Mouse (Mus musculus): Measurements from ENCODE around the gene Rab36. TPM values are rescaled to one million over a fixed set of nuclear protein-coding genes. Genes with fewer than 3 reads are reported as not detected.

The Rab36 gene
- total RNA-seq, 2 experiments from 2014 or later, result 0.46 to 0.54 TPM

DNA sequence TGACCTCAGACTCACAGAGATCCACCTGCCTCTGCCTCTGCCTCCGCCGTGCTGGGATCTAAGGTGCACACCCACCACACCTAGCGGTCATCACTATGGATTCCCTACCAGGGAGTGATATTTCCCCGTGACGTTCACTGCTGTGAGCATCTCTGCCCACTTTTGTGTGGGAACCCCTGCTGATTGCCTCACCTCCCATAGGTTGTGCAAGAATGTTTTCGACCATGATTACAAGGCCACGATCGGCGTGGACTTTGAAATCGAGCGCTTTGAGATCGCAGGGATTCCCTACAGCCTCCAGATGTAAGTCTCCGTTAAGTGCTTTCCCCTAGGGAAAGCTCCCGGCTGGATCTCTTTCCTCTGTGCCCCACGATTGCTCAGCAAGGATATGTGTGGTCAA, 9.0 kb downstream of the Rab36 start:
- no peak for DNase-seq

DNA sequence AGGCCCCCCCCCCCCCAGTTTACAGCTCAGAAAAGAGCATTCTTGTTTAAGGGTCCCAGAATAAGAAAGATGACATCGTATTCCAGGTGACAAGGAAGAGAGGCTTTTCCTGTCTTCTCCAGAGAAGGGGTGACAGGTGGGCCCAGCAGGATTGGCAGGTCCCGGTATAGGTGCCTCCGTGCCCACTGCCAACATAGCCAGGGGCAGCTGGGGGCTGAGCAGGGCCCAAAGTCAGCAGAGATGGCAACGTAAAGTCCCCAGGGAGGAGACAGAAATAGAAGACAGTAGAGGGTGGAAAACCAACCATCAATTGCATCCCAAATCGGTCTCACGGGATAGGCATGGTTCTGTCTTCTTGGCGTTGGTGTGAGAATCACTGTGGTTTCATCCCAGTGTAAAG, 11.9 kb downstream of the Rab36 start:
- DNase-seq, result no peak

DNA sequence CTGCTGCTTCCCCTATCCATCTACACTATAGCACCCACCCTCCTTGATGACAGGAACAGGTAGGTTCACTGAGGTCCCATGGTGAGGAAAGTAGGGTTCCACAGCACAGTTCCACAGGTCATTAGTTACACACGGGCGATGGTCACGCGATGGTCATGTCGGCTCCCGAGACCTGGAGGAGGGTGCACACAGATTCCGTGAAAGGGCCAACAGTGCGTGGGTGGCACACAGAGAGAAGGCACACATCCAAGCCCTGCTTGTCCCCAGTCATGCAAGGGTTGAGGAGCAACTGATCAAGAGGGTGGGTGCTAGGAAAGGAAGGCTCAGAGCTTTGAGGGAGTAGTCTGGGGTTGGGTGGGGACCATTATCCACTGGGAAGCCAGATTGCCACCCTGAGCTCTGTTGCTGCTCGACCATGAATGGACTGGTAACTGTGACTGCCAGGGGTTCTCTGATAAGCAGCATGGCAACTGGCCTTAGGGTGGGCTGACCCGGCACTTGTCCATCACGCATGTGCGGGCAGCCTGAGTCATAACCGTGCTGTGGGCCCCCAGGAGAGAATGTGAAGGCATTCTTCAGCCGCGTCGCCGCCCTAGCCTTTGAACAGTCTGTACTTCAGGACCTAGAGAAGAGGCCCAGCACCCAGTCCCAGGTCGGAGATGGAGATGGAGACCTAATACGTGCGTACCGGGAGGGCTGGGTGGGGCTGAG, 14.7 kb downstream of the Rab36 start:
- no peak for DNase-seq

DNA sequence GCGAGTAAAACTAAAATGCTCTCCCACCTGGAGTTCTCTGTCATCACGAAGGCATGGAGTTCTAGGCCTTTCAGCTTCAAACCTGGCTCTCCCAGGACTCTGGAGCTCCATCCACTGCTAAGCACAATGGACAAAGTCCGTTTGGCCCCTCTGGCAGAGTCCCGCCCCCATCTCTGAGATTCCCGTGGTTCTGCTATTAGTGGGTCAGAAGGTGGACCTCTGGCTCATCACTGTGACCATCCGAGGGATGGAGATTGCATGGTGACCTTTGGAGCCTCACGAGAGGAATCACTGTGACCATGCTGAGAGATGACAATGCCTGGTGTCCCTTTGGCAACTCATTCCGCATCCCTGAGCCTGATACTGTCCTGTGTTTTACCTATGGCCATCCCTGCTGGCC, 16.0 kb downstream of the Rab36 start:
- DNase-seq, result no peak

DNA sequence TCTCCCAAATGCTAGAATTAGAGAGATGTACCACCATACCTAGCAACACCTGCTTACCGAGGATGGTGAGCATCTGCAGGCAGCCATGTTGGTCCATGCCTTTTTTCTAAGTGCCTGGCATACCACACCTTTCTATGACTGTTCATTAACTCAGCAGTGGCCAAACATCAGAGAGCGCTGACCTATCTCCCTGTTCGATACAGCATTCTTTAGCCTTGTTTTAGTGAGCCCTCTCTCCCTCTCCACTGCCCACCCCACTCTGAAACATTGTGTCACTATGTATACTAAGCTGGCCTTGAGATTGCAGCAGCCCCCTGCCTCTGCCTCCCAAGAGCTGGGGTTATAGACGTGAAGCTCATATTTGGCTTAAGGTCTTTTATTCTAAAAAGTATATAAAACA, 16.8 kb downstream of the Rab36 start:
- DNase-seq, result no peak

DNA sequence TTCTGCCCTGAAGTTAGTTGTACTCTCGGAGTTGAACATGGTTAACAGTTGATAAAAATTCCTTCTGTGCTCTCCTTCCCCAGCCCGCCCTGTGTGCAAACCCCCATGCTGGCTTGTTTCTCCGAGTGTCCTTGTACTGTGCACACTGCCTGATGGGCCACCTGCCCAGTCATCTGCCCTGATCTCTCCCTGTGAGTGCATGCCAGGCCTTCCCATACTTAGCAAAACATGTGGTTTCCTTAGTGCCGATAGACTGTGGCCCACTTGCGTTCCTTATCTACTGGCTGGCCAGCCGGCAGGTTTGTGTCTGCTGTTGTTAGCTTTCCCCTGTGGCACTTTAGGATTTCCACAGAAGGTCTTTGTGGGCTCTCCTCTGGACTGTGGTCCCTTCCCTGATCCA, 17.3 kb downstream of the Rab36 start:
- DNase-seq, result no peak

DNA sequence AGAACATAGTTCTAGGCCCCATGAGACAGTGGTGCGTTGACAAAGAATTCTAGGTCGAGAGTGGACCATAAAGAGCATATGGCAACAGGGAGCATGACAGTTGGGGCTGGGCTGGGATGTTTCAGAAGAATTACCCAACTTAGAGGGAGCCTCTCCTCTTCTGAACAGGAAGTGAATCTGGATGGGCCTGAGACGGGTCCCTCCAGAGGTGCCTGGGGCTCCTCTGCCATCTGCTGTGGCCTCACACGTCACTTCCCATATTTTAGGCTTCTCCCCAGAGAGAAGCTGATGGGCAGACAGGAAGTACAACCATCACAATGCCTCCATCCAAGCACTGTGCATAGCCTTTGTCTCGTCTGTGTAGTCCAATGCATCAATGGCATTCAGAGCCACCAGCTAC, 18.8 kb downstream of the Rab36 start:
- no peak for DNase-seq

DNA sequence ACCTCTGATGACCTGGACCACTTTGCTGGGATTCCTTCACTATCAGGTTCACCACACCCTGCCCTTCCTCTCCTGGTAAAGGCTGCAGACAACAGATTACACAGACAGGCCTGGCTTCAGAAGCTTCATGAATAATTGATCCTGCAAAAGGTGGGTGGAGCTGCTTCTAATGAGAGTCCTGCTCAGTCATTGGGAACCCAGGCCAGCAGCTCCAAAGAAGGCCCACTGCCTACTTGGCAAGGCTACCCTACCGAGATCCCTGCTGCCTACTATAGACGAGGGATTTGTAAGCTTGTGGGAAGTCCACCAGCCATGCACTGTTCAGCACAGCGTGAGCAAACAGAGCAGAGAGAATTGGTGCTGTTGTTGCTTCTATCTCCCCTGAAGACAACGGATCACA, 19.4 kb downstream of the Rab36 start:
- no peak for DNase-seq

DNA sequence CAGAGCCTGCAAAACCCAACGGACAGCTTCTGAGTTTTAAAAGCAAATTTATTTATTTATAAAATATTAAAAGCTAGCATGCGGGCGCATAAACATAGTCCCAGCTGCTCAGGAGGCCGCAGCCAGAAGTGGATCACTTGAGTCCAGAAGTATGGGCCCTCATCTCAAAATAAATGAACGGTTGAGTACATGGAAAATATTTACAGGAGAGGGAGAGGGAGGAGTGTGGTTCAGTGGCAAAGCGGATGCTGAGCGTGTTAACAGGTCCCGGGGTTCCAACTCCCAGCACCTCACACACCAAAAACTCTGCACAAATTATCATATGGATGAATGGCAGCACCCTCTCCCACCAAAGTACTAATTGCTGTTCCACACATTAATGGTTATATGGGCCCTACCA, 21.5 kb downstream of the Rab36 start:
- no peak for DNase-seq

DNA sequence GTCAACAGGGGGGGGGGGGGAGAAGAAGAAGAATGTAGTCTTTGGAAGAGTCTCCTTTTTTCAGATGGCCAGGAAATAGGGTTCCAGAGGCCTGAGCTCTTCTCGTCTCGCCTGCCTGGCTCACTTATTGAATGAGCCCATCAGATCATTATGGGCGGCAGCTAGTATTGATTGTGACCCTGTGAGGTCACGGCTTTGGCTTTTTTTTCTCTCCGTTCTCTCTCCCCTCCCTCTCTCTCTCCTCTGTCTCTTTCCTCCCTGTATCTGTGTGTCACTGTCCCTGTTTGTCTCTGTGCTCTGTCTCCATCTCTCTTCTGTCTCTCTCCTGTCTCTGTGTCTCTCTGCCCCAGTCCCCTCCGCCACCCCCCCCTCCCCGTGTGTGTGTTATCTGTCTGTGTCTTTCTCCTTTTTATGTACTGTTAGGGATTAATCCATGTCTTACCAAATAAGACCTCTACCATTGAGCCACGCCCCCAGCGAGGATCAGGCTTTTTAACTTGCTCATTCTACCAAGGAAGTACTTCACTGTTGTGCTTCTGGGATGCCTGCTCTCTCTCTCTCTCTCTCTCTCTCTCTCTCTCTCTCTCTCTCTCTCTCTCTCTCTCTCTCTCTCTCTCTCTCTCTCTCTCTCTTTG, 22.0 kb downstream of the Rab36 start:
- DNase-seq, result no peak

DNA sequence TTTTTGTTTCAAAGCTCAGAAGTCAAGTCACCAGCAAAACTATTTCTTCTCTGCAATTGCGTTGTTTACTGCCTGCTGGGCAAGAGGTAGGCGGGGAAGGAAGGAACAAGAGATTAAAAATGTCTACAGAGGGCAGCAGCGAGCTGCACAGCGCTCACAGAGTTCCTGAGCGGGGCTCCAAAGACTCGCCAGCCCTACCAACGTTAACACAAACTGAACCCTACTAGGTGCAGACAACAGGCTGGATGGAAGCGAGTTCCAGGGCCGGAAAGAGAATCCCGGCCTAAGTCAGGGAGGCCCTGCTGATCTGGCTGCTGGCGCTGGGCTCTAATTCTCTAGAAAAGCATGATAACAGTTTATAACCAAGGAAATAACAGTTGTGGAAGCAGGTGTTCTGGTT, 22.5 kb downstream of the Rab36 start:
- peak; percentile 64 for DNase-seq

DNA sequence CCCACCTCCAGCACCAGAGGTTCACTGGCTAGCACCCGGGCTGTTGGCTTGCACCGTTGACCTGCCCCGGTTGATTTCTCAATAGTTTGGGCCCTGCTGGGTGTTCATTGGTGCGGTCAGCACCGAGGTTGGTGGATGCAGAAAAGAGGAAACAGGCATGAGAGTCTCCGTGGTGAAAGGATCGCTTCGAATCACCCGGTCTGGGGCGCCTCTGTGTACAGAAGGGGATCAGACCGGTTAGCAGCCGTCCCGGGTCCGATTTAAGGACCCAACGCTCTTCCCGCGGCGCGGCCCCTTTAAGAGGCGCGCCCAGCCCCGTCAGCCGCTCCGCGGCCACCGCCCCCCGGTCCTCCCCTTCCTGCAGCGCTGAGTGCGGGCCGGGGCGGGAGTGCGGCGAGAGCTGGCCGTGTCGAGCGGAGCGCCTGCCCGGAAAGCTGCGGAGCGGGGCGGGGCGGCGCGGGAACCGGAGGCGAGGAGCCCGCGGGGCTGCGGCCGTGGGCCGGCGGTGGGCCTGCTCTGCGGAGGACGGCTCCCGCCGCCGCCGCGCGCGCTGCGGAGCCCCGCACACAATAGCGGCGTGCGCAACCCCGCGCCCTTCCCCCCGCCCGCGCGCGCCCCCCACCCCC, 23.5 kb downstream of the Rab36 start, which contains the start of gene Bcr:
Gene Bcr (plus strand): TSS at position 376 of the 626 bp plus-strand sequence.
- peak; percentile 78 for DNase-seq

DNA sequence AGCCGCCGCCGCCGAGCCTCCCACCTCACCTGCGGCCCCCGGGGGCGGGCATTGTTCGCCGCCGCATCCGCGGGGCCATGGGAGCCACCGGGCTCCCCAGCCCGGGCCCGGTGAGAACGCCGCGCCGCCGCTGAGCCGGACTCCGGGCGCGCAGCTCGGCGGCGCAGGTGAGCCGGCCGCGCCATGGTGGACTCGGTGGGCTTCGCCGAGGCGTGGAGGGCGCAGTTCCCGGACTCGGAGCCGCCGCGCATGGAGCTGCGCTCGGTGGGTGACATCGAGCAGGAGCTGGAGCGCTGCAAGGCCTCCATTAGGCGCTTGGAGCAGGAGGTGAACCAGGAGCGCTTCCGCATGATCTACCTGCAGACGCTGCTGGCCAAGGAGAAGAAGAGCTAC, 24.0 kb downstream of the Rab36 start:
- no peak for DNase-seq

DNA sequence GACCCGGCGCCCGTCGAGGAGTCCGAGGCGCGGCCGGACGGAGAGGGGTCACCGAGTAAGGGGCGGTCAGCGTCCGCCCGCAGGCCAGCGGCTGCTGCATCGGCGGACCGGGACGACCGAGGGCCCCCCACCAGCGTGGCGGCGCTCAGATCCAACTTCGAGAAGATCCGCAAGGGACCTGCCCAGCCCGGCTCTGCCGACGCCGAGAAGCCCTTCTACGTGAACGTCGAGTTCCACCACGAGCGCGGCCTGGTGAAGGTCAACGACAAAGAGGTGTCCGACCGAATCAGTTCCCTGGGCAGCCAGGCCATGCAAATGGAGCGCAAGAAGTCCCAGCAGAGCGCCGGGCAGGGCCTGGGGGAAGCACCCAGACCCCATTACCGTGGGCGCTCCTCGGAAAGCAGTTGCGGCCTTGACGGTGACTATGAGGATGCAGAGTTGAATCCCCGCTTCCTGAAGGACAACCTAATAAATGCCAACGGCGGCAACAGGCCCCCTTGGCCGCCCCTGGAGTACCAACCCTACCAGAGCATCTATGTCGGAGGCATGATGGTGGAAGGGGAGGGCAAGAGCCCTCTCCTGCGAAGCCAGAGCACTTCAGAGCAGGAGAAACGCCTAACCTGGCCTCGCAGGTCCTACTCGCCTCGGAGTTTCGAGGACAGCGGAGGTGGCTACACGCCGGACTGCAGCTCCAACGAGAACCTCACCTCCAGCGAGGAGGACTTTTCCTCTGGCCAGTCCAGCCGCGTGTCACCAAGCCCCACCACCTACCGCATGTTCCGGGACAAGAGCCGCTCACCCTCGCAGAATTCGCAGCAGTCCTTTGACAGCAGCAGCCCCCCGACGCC, 24.7 kb downstream of the Rab36 start:
- no peak for DNase-seq

DNA sequence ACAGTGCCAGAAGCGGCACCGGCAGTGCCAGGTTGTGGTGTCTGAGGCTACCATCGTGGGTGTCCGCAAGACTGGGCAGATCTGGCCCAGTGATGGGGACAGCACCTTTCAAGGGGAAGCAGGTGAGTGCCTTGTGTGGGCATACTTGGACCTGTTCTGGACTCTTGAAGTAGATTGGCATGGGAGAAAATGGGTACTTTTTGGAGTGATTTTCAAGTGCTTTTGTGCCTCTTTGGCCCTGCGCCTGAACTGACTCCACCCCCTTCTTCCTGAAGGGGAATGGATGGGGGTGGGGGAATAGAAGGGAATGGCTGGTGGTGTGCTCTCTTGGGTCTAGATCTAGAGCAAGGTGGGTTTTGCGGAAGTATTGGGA, 25.3 kb downstream of the Rab36 start:
- DNase-seq, result no peak

DNA sequence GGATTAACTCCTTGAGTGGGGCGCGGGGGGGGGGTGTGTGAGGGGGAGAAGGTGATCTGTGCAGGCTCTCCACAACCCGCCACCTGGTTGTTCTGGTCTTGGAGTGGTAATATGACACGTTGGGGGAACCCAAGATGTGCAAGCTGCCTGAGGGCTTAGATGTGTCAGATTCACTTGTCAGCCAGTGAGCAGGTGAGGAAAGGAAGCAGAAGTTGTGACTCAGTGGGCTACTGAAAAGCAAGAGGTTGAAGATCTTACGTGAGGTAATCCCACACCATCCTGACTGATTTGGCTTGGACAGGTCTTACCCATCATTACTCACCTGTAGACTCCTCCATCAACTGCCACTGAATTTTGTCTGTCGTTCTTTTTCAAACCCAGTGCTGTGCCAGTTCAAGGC, 25.8 kb downstream of the Rab36 start:
- DNase-seq, result no peak

DNA sequence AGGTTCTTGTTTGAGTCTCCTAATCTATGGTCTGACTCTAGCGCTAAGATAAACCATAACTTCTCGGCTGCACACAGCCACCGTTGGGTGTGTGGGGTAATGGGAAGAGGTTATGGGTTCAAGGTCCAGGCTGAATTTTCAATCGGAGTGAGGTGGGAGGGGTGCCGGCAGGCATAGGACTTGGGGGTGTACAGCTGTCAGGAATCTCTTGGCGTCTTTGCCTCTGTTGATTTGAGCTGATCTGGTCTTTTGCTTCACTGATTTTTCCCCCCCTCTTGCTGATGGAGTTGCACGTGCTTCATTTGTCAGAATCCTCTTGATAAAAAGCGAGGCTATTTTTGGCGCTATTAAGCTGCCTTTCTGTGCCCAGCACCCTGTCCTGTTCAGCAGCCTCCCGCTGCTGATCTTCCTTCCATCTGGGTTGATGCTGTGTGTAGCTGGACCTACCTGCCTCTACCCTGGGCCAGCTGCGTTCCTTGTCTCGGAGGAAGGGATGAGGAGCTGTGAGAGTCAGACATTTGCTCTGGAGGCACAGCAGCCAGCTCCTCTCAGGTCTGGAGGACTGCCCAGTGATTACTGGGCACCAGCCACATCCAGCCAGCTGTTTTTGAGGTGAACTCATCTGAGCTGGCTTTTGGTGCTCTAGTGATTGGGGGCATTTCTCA, 26.6 kb downstream of the Rab36 start:
- no peak for DNase-seq

DNA sequence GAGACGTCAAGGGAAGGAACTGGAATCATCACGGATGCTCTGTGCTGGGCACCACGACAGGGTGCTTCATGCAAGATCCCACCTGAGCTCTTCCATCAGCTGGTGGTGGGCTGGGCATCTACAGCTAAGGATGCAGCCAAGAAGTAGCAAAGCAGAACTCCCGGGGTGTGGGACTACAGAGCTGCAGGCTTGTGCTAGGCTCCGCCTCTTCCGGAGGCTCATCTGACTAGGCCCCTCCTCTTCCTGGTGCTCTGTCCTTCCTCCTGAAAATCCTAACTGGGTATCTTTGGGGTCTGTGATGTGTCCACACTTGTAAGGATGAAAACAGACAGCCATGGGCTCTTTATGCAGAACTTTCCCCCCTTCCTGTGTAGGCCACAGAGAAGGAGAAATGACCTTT, 28.8 kb downstream of the Rab36 start:
- DNase-seq, result no peak

DNA sequence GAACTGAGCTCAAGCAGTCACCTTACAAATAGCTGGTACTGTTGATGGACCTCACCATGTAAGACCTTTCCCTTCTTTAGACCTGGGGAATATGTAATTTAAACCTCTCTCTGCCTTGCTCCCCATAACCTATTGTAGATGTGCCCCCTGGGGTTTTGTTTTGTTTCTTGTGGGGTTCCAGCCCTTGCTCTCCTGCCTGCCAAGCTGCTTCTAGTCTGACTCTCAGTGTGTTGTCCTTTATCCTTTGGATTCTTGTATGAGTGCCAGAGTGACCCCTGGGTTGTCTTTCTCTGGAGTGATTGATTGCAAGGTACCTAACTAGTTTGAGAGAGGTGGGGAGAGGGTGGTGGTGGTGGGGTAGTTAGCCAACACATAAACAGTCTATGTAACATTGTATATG, 30.6 kb downstream of the Rab36 start:
- no peak for DNase-seq

DNA sequence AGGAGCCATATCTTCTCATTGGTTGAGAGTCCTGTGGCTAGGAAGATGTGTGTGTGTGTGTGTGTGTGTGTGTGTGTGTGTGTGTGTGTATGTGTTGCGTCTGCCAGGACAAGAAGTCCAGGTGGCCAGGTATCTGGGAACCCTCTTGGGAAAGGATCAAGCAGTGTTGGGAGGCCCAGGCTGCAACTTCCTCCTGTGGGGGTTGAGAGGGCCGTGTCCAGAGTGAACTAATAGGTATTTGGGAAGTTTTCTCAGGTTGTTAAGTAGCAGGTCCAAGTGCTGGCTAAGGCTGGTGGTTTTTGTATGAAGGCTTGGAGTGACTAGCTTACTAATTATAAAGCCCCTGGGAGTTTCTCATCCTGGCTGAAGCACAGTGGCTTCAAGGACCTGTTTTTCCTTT, 31.2 kb downstream of the Rab36 start:
- DNase-seq, result no peak

DNA sequence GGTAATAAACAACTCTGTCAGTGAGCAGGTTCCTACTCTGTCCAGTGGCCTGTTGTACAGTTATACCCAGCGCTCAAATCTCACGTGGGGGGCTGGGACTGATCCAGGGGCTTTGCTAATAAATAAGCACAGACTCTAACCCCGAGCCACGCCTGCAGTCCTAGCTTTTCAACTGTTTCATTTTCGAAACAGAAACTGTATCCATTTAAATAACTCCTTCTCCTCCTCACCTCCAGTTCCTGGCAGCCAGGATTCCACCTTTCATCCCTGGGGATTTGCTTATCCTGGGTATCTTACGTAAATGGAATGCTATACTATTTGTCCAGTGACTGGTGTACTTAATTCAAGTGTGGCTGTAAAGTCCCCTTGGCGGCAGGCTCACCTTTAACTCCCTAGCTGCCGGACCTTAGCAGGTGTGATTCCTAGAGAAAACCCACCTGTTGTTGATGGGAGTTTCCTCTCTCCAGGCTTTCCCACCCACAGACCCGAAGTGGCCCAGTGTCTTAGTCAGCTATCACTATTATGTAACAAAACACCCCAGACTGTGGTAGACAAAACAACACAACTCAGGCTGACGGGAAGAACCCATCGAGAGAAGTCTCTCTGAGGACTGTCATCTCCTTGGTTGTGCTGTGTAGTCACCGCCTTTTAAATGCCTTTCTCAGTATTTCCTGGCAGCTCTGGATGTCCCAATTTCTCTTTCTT, 31.9 kb downstream of the Rab36 start:
- DNase-seq, result no peak
